Mouse (Mus musculus): ENCODE measurements around the gene Nemp1.
"Not testable (repeated sequence)": the region's sequence is repeated elsewhere in the genome, so short reads cannot be mapped to it uniquely, and the experiment has no call there.

Gene Nemp1

GRCm38 (mm10) chr10:127645791-127646190 lies 20.9 kb upstream of the Nemp1 start:
- no peak for DNase-seq (ENCODE audit: low read depth)

GRCm38 (mm10) chr10:127652906-127653638 lies 13.6 kb upstream of the Nemp1 start:
- DNase-seq (ENCODE audit: low read depth) = no peak

GRCm38 (mm10) chr10:127654970-127655579 lies 11.6 kb upstream of the Nemp1 start:
- no peak for DNase-seq (ENCODE audit: low read depth)

GRCm38 (mm10) chr10:127657617-127658016 lies 9.1 kb upstream of the Nemp1 start:
- not testable (repeated sequence) for DNase-seq (ENCODE audit: low read depth)

GRCm38 (mm10) chr10:127658076-127658475 lies 8.6 kb upstream of the Nemp1 start:
- DNase-seq (ENCODE audit: low read depth) = no peak

- no peak for DNase-seq (ENCODE audit: low read depth)
Measured at GRCm38 (mm10) chr10:127659551-127659950, 7.2 kb upstream of the Nemp1 start.

- no peak for DNase-seq (ENCODE audit: low read depth)
Measured at GRCm38 (mm10) chr10:127661291-127661914, 5.3 kb upstream of the Nemp1 start.

GRCm38 (mm10) chr10:127661915-127662663 lies 4.6 kb upstream of the Nemp1 start:
- peak; percentile 85 for DNase-seq (ENCODE audit: low read depth)

GRCm38 (mm10) chr10:127662666-127663253 lies 3.9 kb upstream of the Nemp1 start:
- peak; percentile 57 for DNase-seq (ENCODE audit: low read depth)

GRCm38 (mm10) chr10:127663590-127663989 lies 3.1 kb upstream of the Nemp1 start:
- no peak for DNase-seq (ENCODE audit: low read depth)

GRCm38 (mm10) chr10:127664166-127664565 lies 2.5 kb upstream of the Nemp1 start:
- DNase-seq (ENCODE audit: low read depth) = no peak

- no peak for DNase-seq (ENCODE audit: low read depth)
Measured at GRCm38 (mm10) chr10:127664891-127665290, 1.8 kb upstream of the Nemp1 start.

- peak; percentile 65 for DNase-seq (ENCODE audit: low read depth)
Measured at GRCm38 (mm10) chr10:127665366-127666181, 1.1 kb upstream of the Nemp1 start.

GRCm38 (mm10) chr10:127667269-127668092 lies 780 bp downstream of the Nemp1 start:
- DNase-seq (ENCODE audit: low read depth) = peak; percentile 85

- DNase-seq (ENCODE audit: low read depth) = peak; percentile 88
Measured at GRCm38 (mm10) chr10:127668093-127669050, 1.7 kb downstream of the Nemp1 start, which contains the start of gene Nab2. Nab2 (minus strand) TSS chr10:127668568.

- DNase-seq (ENCODE audit: low read depth) = no peak
Measured at GRCm38 (mm10) chr10:127669170-127669569, 2.5 kb downstream of the Nemp1 start.

- peak; percentile 50 for DNase-seq (ENCODE audit: low read depth)
Measured at GRCm38 (mm10) chr10:127670185-127670584, 3.5 kb downstream of the Nemp1 start.

- DNase-seq (ENCODE audit: low read depth) = peak; percentile 81
Measured at GRCm38 (mm10) chr10:127671276-127671675, 4.6 kb downstream of the Nemp1 start.
